Mouse (Mus musculus): Measurements from ENCODE around the gene Rasa4. TPM values are rescaled to one million over a fixed set of nuclear protein-coding genes. Genes with fewer than 3 reads are reported as not detected.

Rasa4 gene
- 1.5 and 1.7 TPM in 2 replicates for polyA plus RNA-seq (2012; rRNA removed)

DNA sequence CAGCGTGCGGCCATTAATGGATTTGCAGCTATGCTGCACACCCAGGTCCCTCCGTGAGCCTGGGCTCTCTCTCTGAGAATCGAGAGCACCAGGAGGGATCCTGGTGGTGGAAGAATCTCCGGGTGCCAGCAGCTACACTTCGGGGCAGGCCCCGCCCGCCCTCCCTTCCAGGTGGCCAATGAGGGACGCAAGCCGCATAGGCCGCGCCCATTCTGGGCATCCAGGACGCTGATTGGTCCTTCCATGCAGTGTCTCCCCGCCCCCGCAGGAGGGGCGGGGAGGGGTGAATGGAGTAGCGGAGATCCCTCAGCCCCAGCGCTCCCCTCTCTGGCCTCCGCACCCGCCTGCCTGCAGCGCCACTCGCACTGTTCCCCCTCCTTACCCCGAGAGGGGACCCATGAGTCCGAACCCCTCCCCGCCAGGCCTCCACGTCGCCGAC is at the start of gene Rasa4:
Rasa4 (plus strand) TSS at position 248 of the 439 bp plus-strand sequence.
- peak within 1 kb of the TSS; percentile 89 for H3K4me3 ChIP-seq (ENCODE audit: control insufficient read depth, low read depth, low read length)
- H3K36me3 ChIP-seq (ENCODE audit: control insufficient read depth, insufficient read depth, low read length): no peaks in the 10 kb centered on the region
- H3K27ac ChIP-seq (ENCODE audit: control insufficient read depth, insufficient read depth, low read depth, low read length): no peak within 1 kb of the TSS
- TF ChIP-seq POLR2A (IDR thresholded peaks at IDR 0.05; ENCODE audit: control insufficient read depth, low read depth, low read length) (peak; percentile 29; the same call in 1 of the 2 replicates), CTCF (IDR thresholded peaks at IDR 0.05; ENCODE audit: control insufficient read depth, insufficient read depth, insufficient replicate concordance, low read depth, low read length) (no peak)
- peaks cover 15% of the 10 kb centered on the region for H3K4me1 ChIP-seq (ENCODE audit: control insufficient read depth, insufficient read depth, low read length)
- H3K27me3 ChIP-seq (ENCODE audit: control insufficient read depth, insufficient read depth, low read length): no peaks in the 10 kb centered on the region

DNA sequence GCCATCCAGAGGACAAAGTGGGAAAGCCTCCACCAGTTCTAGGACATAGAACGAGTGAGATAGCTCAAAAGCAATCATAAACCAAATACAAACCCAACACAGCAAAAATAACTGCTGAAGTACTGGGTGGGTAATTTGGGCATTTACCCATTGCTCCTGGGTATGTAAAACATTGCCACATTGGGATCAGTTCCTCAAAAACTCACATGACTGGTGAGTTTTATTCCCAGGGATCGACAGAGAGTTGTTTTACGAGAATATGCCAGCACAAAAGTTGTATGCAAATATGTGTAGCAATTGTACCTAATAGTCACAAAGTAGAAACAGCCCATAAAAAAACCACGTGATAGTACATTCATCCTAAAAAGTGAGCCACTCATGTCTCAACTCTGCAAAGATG is 48.8 kb upstream of the Rasa4 start:
- Histone ChIP-seq H3K27ac (ENCODE audit: control insufficient read depth, insufficient read depth, low read depth, low read length) (no peak overlapping the region), H3K27me3 (ENCODE audit: control insufficient read depth, insufficient read depth, low read length) (no peaks in the 10 kb centered on the region), H3K36me3 (ENCODE audit: control insufficient read depth, insufficient read depth, low read length) (no peaks in the 10 kb centered on the region), H3K4me3 (ENCODE audit: control insufficient read depth, low read depth, low read length) (no peak overlapping the region), H3K4me1 (ENCODE audit: control insufficient read depth, insufficient read depth, low read length) (no peaks in the 10 kb centered on the region; the same call in 1 of the 2 replicates)
- TF ChIP-seq CTCF (IDR thresholded peaks at IDR 0.05; ENCODE audit: control insufficient read depth, insufficient read depth, insufficient replicate concordance, low read depth, low read length) (no peak), POLR2A (IDR thresholded peaks at IDR 0.05; ENCODE audit: control insufficient read depth, low read depth, low read length) (no peak)

DNA sequence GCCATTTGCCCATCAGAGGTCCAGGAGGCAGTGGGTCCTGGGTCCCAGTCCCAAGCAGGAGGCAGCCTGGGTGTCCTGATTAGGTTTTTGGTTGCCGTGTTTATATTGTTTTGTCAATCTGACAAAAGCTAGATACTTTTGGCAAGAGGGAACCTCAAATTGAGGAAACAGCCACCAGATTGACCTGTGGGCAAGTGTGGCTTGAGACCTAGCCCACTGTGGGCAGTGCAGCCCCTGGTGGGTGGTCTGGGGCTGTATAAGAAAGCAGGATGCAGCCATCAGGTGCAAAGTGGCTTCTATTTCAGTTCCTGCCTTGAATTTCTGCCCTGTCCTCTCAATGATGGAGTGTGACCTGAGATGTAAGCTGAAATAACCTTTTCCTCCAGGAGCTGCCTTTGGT is 48.4 kb upstream of the Rasa4 start:
- H3K36me3 ChIP-seq (ENCODE audit: control insufficient read depth, insufficient read depth, low read length): no peaks in the 10 kb centered on the region
- TF ChIP-seq POLR2A (IDR thresholded peaks at IDR 0.05; ENCODE audit: control insufficient read depth, low read depth, low read length) (no peak), CTCF (IDR thresholded peaks at IDR 0.05; ENCODE audit: control insufficient read depth, insufficient read depth, insufficient replicate concordance, low read depth, low read length) (no peak)
- no peak overlapping the region for H3K4me3 ChIP-seq (ENCODE audit: control insufficient read depth, low read depth, low read length)
- H3K27ac ChIP-seq (ENCODE audit: control insufficient read depth, insufficient read depth, low read depth, low read length): no peak overlapping the region
- no peaks in the 10 kb centered on the region for H3K27me3 ChIP-seq (ENCODE audit: control insufficient read depth, insufficient read depth, low read length)
- H3K4me1 ChIP-seq (ENCODE audit: control insufficient read depth, insufficient read depth, low read length): peaks cover 3% of the 10 kb centered on the region; the same call in 1 of the 2 replicates

DNA sequence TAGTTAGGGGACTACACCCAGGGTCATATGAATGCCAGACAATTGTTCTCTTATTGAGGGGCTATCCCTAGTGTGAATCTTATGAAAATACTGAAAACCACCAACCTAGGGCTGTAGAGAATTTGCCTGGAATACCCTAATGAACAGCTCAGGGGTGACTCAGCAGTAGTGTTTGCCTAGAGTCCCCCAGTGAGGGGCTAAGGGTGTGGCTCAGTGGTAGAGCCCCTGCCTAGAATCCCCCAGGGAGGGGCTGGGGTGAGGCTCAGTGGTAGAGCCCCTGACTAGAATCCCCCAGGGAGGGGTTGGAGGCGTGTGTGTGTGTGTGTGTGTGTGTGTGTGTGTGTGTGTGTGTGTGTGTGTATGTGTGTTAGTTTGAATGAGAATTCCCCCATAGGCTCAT is 47.0 kb upstream of the Rasa4 start:
- TF ChIP-seq CTCF (IDR thresholded peaks at IDR 0.05; ENCODE audit: control insufficient read depth, insufficient read depth, insufficient replicate concordance, low read depth, low read length) (no peak), POLR2A (IDR thresholded peaks at IDR 0.05; ENCODE audit: control insufficient read depth, low read depth, low read length) (no peak)
- Histone ChIP-seq H3K27me3 (ENCODE audit: control insufficient read depth, insufficient read depth, low read length) (no peaks in the 10 kb centered on the region), H3K27ac (ENCODE audit: control insufficient read depth, insufficient read depth, low read depth, low read length) (no peak overlapping the region), H3K4me1 (ENCODE audit: control insufficient read depth, insufficient read depth, low read length) (peaks cover 12% of the 10 kb centered on the region), H3K4me3 (ENCODE audit: control insufficient read depth, low read depth, low read length) (no peak overlapping the region), H3K36me3 (ENCODE audit: control insufficient read depth, insufficient read depth, low read length) (no peaks in the 10 kb centered on the region)

DNA sequence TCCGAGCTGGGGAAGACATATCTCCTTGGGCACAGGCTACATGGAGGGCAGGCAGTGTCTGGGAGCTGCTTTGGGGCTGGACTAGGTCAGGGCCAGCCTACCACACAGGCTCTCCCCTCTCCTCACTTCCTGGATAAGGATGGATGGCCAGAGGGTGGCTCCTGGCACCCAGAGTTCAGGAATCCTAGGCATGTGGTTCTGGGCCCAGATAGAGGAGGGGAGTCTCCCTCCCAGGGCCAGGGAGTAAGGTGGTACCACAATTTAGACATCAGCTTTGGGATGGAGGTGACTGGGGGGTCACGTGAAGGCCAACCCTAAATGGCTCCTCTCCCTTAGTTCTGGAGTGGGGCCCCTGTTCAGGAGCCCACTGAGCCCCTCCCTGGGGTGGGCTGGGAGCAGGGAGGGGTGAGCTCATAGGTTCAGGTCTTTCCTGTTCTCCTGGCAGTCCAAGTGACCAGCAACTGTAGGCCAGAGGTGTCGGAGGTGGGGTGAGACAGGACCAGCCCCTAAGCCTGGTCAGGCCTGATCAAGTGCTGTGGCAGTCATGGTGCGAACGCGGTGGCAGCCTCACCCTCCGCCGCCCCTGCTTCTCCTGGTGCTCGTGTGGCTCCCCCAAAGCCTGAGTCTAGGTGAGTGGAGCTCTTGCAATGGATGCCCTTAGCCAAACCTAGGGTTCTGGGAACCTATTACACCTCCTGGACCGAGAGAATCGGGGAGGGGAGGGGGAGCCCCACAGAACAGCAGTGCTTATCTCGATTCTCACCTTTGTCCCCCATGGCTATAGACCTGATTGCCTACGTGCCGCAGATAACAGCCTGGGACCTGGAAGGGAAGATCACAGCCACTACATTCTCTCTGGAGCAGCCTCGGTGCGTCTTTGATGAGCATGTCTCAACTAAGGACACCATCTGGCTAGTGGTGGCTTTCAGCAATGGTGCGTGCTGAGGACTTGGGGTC is 45.2 kb upstream of the Rasa4 start, which contains the start of gene Upk3b:
Upk3b (plus strand) TSS at position 239 of the 957 bp plus-strand sequence.
- TF ChIP-seq POLR2A (IDR thresholded peaks at IDR 0.05; ENCODE audit: control insufficient read depth, low read depth, low read length) (no peak), CTCF (IDR thresholded peaks at IDR 0.05; ENCODE audit: control insufficient read depth, insufficient read depth, insufficient replicate concordance, low read depth, low read length) (no peak)
- no peak within 1 kb of the TSS for H3K27ac ChIP-seq (ENCODE audit: control insufficient read depth, insufficient read depth, low read depth, low read length)
- H3K4me3 ChIP-seq (ENCODE audit: control insufficient read depth, low read depth, low read length): no peak within 1 kb of the TSS
- H3K27me3 ChIP-seq (ENCODE audit: control insufficient read depth, insufficient read depth, low read length): no peaks in the 10 kb centered on the region
- H3K4me1 ChIP-seq (ENCODE audit: control insufficient read depth, insufficient read depth, low read length): peaks cover 13% of the 10 kb centered on the region
- no peaks in the 10 kb centered on the region for H3K36me3 ChIP-seq (ENCODE audit: control insufficient read depth, insufficient read depth, low read length)

DNA sequence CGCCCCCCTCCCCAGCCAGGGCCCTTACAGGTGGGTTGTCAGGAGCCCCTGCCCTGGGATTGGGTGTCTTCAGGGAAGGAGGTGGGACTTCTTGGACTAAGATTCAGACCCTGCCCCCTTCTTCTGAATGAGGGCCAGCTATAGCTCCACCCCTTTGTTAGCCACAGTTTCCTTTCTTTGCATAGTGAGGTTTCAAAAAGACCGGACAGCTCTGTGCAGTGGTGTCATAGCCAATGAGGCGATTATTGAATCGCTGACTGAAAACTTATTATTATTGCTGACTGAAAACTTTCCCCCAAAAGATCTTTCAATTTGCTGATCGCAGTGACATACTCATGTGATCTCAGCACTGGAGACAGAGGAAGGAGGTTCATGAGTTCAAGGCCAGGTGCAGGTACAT is 43.5 kb upstream of the Rasa4 start:
- TF ChIP-seq CTCF (IDR thresholded peaks at IDR 0.05; ENCODE audit: control insufficient read depth, insufficient read depth, insufficient replicate concordance, low read depth, low read length) (no peak), POLR2A (IDR thresholded peaks at IDR 0.05; ENCODE audit: control insufficient read depth, low read depth, low read length) (no peak)
- peaks cover 13% of the 10 kb centered on the region for H3K4me1 ChIP-seq (ENCODE audit: control insufficient read depth, insufficient read depth, low read length)
- H3K4me3 ChIP-seq (ENCODE audit: control insufficient read depth, low read depth, low read length): no peak overlapping the region
- no peak overlapping the region for H3K27ac ChIP-seq (ENCODE audit: control insufficient read depth, insufficient read depth, low read depth, low read length)
- no peaks in the 10 kb centered on the region for H3K36me3 ChIP-seq (ENCODE audit: control insufficient read depth, insufficient read depth, low read length)
- H3K27me3 ChIP-seq (ENCODE audit: control insufficient read depth, insufficient read depth, low read length): no peaks in the 10 kb centered on the region

DNA sequence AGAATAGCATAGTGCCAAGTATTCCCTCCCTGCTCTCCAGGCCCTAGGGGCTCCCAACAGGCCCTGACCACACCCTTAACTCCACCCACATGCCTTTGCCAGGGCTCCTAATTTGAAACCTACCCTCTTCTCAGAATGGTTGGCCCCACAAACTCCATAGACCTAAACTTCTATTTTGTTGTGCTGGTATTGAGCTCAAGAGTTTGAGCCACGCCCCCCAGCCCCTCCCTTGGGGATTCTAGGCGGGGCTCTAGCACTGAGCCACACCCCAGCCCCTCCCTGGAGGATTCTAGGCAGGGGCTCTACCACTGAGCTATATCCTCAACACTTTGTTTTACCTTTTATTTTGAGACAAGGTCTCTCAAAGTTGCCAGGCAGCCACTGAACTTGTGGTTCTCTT is 42.5 kb upstream of the Rasa4 start:
- H3K27me3 ChIP-seq (ENCODE audit: control insufficient read depth, insufficient read depth, low read length): no peaks in the 10 kb centered on the region
- no peak overlapping the region for H3K27ac ChIP-seq (ENCODE audit: control insufficient read depth, insufficient read depth, low read depth, low read length)
- TF ChIP-seq POLR2A (IDR thresholded peaks at IDR 0.05; ENCODE audit: control insufficient read depth, low read depth, low read length) (no peak), CTCF (IDR thresholded peaks at IDR 0.05; ENCODE audit: control insufficient read depth, insufficient read depth, insufficient replicate concordance, low read depth, low read length) (no peak)
- peaks cover 13% of the 10 kb centered on the region for H3K4me1 ChIP-seq (ENCODE audit: control insufficient read depth, insufficient read depth, low read length)
- H3K4me3 ChIP-seq (ENCODE audit: control insufficient read depth, low read depth, low read length): no peak overlapping the region
- no peaks in the 10 kb centered on the region for H3K36me3 ChIP-seq (ENCODE audit: control insufficient read depth, insufficient read depth, low read length)

All from testis, adult 2 months (tissue).